Mouse (Mus musculus) heart, adult 18-20 months (tissue): ENCODE measurements around the gene Mast4. TPM values are rescaled to one million over a fixed set of nuclear protein-coding genes. Genes with fewer than 3 reads are reported as not detected.
A peak's percentile ranks its signal among the peaks of the same experiment; 100 is the strongest.

Experiments used
- DNase-seq, 2 experiments: peaks; one replicate each; pipeline ENCODE4 v3.0.0; 2021 to 2022; ENCODE audit warnings: mixed read lengths in 1 of 2
- total RNA-seq, 2 experiments: library from RNA; stranded (reverse); gene quantifications; 2 replicates each; pipeline ENCODE4 v1.2.3; 2021

Gene Mast4
- total RNA-seq, 2 experiments from 2014 or later: 21.4 to 30.3 TPM

- DNase-seq: no peak
Measured at GRCm38 (mm10) chr13:102892783-102893182, 441.5 kb downstream of the Mast4 start.

- DNase-seq: no peak
Measured at GRCm38 (mm10) chr13:102889989-102890388, 444.3 kb downstream of the Mast4 start.

- DNase-seq: no peak
Measured at GRCm38 (mm10) chr13:102889537-102889936, 444.8 kb downstream of the Mast4 start.

- peak in 1 of 2 experiments; percentile 23 for DNase-seq
Measured at GRCm38 (mm10) chr13:102888895-102889490, 445.3 kb downstream of the Mast4 start.

- no peak for DNase-seq
Measured at GRCm38 (mm10) chr13:102888211-102888610, 446.1 kb downstream of the Mast4 start.

GRCm38 (mm10) chr13:102887534-102887933 lies 446.8 kb downstream of the Mast4 start:
- DNase-seq: no peak

GRCm38 (mm10) chr13:102886788-102887187 lies 447.5 kb downstream of the Mast4 start:
- DNase-seq: no peak

- no peak for DNase-seq
Measured at GRCm38 (mm10) chr13:102886147-102886546, 448.1 kb downstream of the Mast4 start.

GRCm38 (mm10) chr13:102880381-102881076 lies 453.8 kb downstream of the Mast4 start:
- no peak for DNase-seq

GRCm38 (mm10) chr13:102878631-102879030 lies 455.7 kb downstream of the Mast4 start:
- DNase-seq: no peak

- DNase-seq: no peak
Measured at GRCm38 (mm10) chr13:102877766-102878325, 456.5 kb downstream of the Mast4 start.

- peak in 1 of 2 experiments; percentile 40 for DNase-seq
Measured at GRCm38 (mm10) chr13:102877154-102877553, 457.1 kb downstream of the Mast4 start.

- DNase-seq: no peak
Measured at GRCm38 (mm10) chr13:102875520-102875919, 458.8 kb downstream of the Mast4 start.

- no peak for DNase-seq
Measured at GRCm38 (mm10) chr13:102875144-102875476, 459.2 kb downstream of the Mast4 start.

GRCm38 (mm10) chr13:102874465-102875143 lies 459.7 kb downstream of the Mast4 start:
- peak; percentile 54 to 77 for DNase-seq

GRCm38 (mm10) chr13:102873412-102874016 lies 460.8 kb downstream of the Mast4 start:
- no peak for DNase-seq

GRCm38 (mm10) chr13:102871380-102872104 lies 462.8 kb downstream of the Mast4 start:
- peak in 1 of 2 experiments; percentile 56 for DNase-seq

GRCm38 (mm10) chr13:102869541-102869940 lies 464.8 kb downstream of the Mast4 start:
- DNase-seq: peak in 1 of 2 experiments; percentile 54

GRCm38 (mm10) chr13:102866816-102867215 lies 467.5 kb downstream of the Mast4 start:
- DNase-seq: no peak

- peak; percentile 50 to 70 for DNase-seq
Measured at GRCm38 (mm10) chr13:102865971-102866724, 468.1 kb downstream of the Mast4 start.

GRCm38 (mm10) chr13:102865494-102865893 lies 468.8 kb downstream of the Mast4 start:
- DNase-seq: no peak
